Mouse (Mus musculus): Measurements from ENCODE around the gene Mrps34. TPM values are rescaled to one million over a fixed set of nuclear protein-coding genes. Genes with fewer than 3 reads are reported as not detected.

Gene Mrps34
- polyA plus RNA-seq, 1 experiment = 68.9 TPM

GRCm38 (mm10) chr17:24907591-24907990 is 12.7 kb downstream of the Mrps34 start:
- 97% methylated on average over 2 of the region's 2 CpGs for WGBS
- no peaks in the 10 kb centered on the region for H3K27me3 ChIP-seq (ENCODE audit: control insufficient read depth, insufficient read depth, low read length)
- no peak overlapping the region for H3K27ac ChIP-seq (ENCODE audit: insufficient read depth, low read length)
- no peak for TF ChIP-seq CTCF (IDR thresholded peaks at IDR 0.05; ENCODE audit: extremely low read depth, insufficient read depth, insufficient read length, insufficient replicate concordance)
- no peak for TF ChIP-seq POLR2A (IDR thresholded peaks at IDR 0.05; ENCODE audit: low read depth, low read length)
- no peak overlapping the region for H3K4me3 ChIP-seq (ENCODE audit: extremely low read depth, insufficient read depth, insufficient read length)
- no peaks in the 10 kb centered on the region for H3K4me1 ChIP-seq (ENCODE audit: control insufficient read depth, insufficient read depth, insufficient read length)
- H3K36me3 ChIP-seq (ENCODE audit: control insufficient read depth, insufficient read depth, low read length) = peaks cover 55% of the 10 kb centered on the region
- no peak for DNase-seq (ENCODE audit: low read depth in 1 of 2, low spot score in 2 of 2)

GRCm38 (mm10) chr17:24913984-24914383 is 19.1 kb downstream of the Mrps34 start:
- TF ChIP-seq POLR2A (IDR thresholded peaks at IDR 0.05; ENCODE audit: low read depth, low read length) (no peak), CTCF (IDR thresholded peaks at IDR 0.05; ENCODE audit: extremely low read depth, insufficient read depth, insufficient read length, insufficient replicate concordance) (no peak)
- Histone ChIP-seq H3K4me1 (ENCODE audit: control insufficient read depth, insufficient read depth, insufficient read length) (no peaks in the 10 kb centered on the region), H3K27ac (ENCODE audit: insufficient read depth, low read length) (no peak overlapping the region), H3K27me3 (ENCODE audit: control insufficient read depth, insufficient read depth, low read length) (no peaks in the 10 kb centered on the region), H3K36me3 (ENCODE audit: control insufficient read depth, insufficient read depth, low read length) (peaks cover 53% of the 10 kb centered on the region), H3K4me3 (ENCODE audit: extremely low read depth, insufficient read depth, insufficient read length) (no peak overlapping the region)
- no peak for DNase-seq (ENCODE audit: low read depth in 1 of 2, low spot score in 2 of 2)

GRCm38 (mm10) chr17:24923246-24923645 is 28.3 kb downstream of the Mrps34 start:
- no peak for DNase-seq (ENCODE audit: low read depth in 1 of 2, low spot score in 2 of 2)
- Histone ChIP-seq H3K4me3 (ENCODE audit: extremely low read depth, insufficient read depth, insufficient read length) (no peak overlapping the region), H3K4me1 (ENCODE audit: control insufficient read depth, insufficient read depth, insufficient read length) (no peaks in the 10 kb centered on the region), H3K27ac (ENCODE audit: insufficient read depth, low read length) (no peak overlapping the region), H3K27me3 (ENCODE audit: control insufficient read depth, insufficient read depth, low read length) (no peaks in the 10 kb centered on the region), H3K36me3 (ENCODE audit: control insufficient read depth, insufficient read depth, low read length) (peaks cover 39% of the 10 kb centered on the region)
- TF ChIP-seq POLR2A (IDR thresholded peaks at IDR 0.05; ENCODE audit: low read depth, low read length) (no peak), CTCF (IDR thresholded peaks at IDR 0.05; ENCODE audit: extremely low read depth, insufficient read depth, insufficient read length, insufficient replicate concordance) (no peak)
- WGBS = 98% methylated on average over 1 of the region's 1 CpGs

- Histone ChIP-seq H3K36me3 (ENCODE audit: control insufficient read depth, insufficient read depth, low read length) (peaks cover 19% of the 10 kb centered on the region), H3K4me3 (ENCODE audit: extremely low read depth, insufficient read depth, insufficient read length) (no peak overlapping the region), H3K27ac (ENCODE audit: insufficient read depth, low read length) (no peak overlapping the region), H3K27me3 (ENCODE audit: control insufficient read depth, insufficient read depth, low read length) (no peaks in the 10 kb centered on the region), H3K4me1 (ENCODE audit: control insufficient read depth, insufficient read depth, insufficient read length) (no peaks in the 10 kb centered on the region)
- 94% methylated on average over 1 of the region's 1 CpGs for WGBS
- TF ChIP-seq CTCF (IDR thresholded peaks at IDR 0.05; ENCODE audit: extremely low read depth, insufficient read depth, insufficient read length, insufficient replicate concordance) (no peak), POLR2A (IDR thresholded peaks at IDR 0.05; ENCODE audit: low read depth, low read length) (no peak)
- no peak for DNase-seq (ENCODE audit: low read depth in 1 of 2, low spot score in 2 of 2)
Observed at GRCm38 (mm10) chr17:24929506-24929905, 34.6 kb downstream of the Mrps34 start.

GRCm38 (mm10) chr17:24932431-24932830 is 37.5 kb downstream of the Mrps34 start:
- no peak for TF ChIP-seq CTCF (IDR thresholded peaks at IDR 0.05; ENCODE audit: extremely low read depth, insufficient read depth, insufficient read length, insufficient replicate concordance)
- Histone ChIP-seq H3K27me3 (ENCODE audit: control insufficient read depth, insufficient read depth, low read length) (no peaks in the 10 kb centered on the region), H3K36me3 (ENCODE audit: control insufficient read depth, insufficient read depth, low read length) (peaks cover 8% of the 10 kb centered on the region), H3K27ac (ENCODE audit: insufficient read depth, low read length) (no peak overlapping the region), H3K4me1 (ENCODE audit: control insufficient read depth, insufficient read depth, insufficient read length) (peaks cover 5% of the 10 kb centered on the region; the same call in 1 of the 2 replicates), H3K4me3 (ENCODE audit: extremely low read depth, insufficient read depth, insufficient read length) (no peak overlapping the region)
- WGBS = 93% methylated on average over 4 of the region's 4 CpGs
- no peak for DNase-seq (ENCODE audit: low read depth in 1 of 2, low spot score in 2 of 2)

- DNase-seq (ENCODE audit: low read depth in 1 of 2, low spot score in 2 of 2) = no peak
- Histone ChIP-seq H3K4me3 (ENCODE audit: extremely low read depth, insufficient read depth, insufficient read length) (no peak overlapping the region), H3K36me3 (ENCODE audit: control insufficient read depth, insufficient read depth, low read length) (peaks cover 4% of the 10 kb centered on the region; the same call in 1 of the 2 replicates), H3K27ac (ENCODE audit: insufficient read depth, low read length) (no peak overlapping the region), H3K27me3 (ENCODE audit: control insufficient read depth, insufficient read depth, low read length) (no peaks in the 10 kb centered on the region), H3K4me1 (ENCODE audit: control insufficient read depth, insufficient read depth, insufficient read length) (peaks cover 5% of the 10 kb centered on the region; the same call in 1 of the 2 replicates)
- no peak for TF ChIP-seq POLR2A (IDR thresholded peaks at IDR 0.05; ENCODE audit: low read depth, low read length)
- 89% methylated on average over 4 of the region's 4 CpGs for WGBS
Observed at GRCm38 (mm10) chr17:24933163-24933562, 38.2 kb downstream of the Mrps34 start.

GRCm38 (mm10) chr17:24934926-24935325 is 40.0 kb downstream of the Mrps34 start:
- Histone ChIP-seq H3K36me3 (ENCODE audit: control insufficient read depth, insufficient read depth, low read length) (0 out of 2 replicates have a peak, but pooled peaks cover 2% of the 10 kb centered on the region), H3K4me3 (ENCODE audit: extremely low read depth, insufficient read depth, insufficient read length) (no peak overlapping the region), H3K27ac (ENCODE audit: insufficient read depth, low read length) (no peak overlapping the region), H3K27me3 (ENCODE audit: control insufficient read depth, insufficient read depth, low read length) (no peaks in the 10 kb centered on the region), H3K4me1 (ENCODE audit: control insufficient read depth, insufficient read depth, insufficient read length) (peaks cover 5% of the 10 kb centered on the region; the same call in 1 of the 2 replicates)
- no peak for DNase-seq (ENCODE audit: low read depth in 1 of 2, low spot score in 2 of 2)
- TF ChIP-seq POLR2A (IDR thresholded peaks at IDR 0.05; ENCODE audit: low read depth, low read length) (no peak), CTCF (IDR thresholded peaks at IDR 0.05; ENCODE audit: extremely low read depth, insufficient read depth, insufficient read length, insufficient replicate concordance) (no peak)
- WGBS = 92% methylated on average over 4 of the region's 4 CpGs
